Mouse (Mus musculus) skeletal muscle tissue, postnatal 0 days (tissue): Measurements from ENCODE around the gene Camk2n2. TPM values are rescaled to one million over a fixed set of nuclear protein-coding genes. Genes with fewer than 3 reads are reported as not detected.
A peak's percentile ranks its signal among the peaks of the same experiment; 100 is the strongest.

Source experiments
- microRNA counts: library from miRNA; unstranded; fragments of <30 nt; microRNA quantifications from one replicate; lab custom pipeline; 2015
- microRNA-seq, 2 experiments: library from miRNA; unstranded; fragments of <30 nt; microRNA quantifications; one replicate each; pipeline ENCODE4; 2016
- polyA plus RNA-seq: library from polyadenylated mRNA; unstranded; fragments of >200 nt; fragmentation: Nextera tagmentation; extraction: Ambion mirVana; gene quantifications from 2 replicates; pipeline ENCODE4 v1.2.1, GENCODE M21; 2015

Camk2n2 gene
- polyA plus RNA-seq: 0.26 and 0.69 TPM in 2 replicates

DNA sequence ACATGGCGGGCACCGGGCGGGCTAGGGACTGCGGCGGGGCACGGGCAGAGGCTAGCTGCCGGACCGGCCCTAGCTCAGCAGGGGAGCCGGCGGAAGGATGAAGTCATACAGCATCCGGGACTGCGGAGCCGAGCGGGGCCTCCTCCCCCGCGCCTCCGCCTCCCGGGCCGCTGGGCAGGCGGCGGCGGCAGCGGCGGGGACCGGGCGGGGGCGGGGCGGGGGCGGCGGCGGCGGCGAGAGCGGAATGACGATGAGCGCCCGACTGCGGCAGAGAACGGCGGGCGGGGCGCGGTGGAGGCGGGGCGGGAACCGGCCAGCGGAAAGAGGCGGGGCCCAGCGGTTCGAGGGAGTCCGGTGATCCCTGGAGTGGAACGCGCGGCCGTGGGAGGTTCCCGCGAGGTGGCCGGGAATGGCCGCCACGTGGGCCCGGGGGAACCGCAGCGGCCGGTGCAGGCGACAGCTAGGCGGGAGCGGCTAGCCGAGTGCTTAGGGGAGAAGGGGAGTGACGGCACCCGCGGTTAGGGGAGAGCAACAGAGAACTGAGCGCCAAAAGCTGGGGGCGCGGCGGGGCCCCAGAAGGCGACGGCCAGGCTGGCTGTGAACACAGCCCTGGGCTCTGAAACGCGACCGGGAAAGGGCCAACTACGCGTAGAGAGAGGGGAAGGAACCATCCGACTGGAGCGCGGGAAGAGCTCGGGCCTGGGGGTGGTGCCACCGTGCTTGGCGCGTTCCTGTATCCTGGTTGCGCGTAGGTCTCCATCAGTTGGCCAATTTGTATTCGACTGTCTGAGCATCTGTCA is at the start of gene Camk2n2:
Gene Camk2n2 (minus strand): TSS at position 97 of the 800 bp plus-strand sequence.

DNA sequence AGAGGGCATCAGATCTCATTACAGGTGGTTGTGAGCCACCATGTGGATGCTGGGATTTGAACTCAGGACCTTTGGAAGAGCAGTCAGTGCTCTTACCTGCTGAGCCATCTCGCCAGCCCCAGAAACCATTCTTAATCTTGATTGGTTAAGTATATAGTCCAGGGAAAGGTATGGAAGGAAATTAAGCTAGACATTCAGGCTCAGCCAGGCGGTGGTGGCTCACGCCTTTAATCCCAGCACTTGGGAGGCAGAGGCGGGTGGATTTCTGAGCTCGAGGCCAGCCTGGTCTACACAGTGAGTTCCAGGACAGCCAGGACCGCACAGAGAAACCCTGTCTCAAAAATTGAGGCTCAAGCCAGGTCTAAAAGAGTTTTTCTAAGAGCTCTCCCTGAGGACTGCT is 46.9 kb upstream of the Camk2n2 start, which contains the start of gene Eif4g1:
Gene Eif4g1 (plus strand): TSS at position 301 of the 400 bp plus-strand sequence.

DNA sequence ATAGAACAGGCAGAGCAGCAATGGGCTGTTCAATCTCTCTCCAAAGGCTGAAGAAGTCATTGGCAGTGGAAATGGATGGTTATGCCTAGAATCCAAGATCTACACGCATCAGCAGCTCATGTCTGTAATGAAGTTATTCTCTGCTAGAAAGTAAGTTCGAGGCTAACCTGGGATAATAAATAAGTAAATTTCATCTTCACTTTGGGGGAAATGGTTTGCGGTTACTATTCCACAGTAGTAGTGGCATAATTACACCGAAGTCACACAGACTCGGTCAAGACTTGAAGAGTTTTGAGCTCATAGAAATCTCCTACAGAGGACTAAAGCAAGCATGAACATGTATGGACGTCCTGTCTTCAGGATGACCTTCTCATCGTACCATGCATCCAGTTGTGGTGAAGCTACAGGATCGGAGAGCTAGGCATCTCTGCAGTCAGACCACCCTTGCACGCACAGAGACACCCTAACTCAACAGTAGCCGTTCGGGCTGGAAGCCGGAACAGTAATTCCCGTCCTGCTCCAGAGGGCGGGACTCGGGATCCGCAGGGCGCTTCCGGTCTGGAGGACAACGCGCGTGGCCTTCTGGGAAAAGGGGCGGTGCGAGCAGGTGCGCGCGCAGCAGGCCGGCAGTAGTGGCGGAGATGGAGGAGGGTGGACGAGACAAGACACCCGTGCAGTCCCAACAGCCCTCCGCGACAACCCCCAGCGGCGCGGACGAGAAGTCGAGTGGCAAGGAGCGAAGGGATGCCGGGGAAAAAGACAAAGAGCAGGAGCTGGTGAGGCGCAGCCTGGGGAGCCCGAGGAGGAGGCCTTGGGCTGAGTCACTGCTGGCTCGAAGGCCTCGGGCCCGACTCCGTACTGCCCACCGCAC is 30.2 kb upstream of the Camk2n2 start, which contains the start of gene Psmd2:
Gene Psmd2 (plus strand): TSS at position 577 of the 871 bp plus-strand sequence.

DNA sequence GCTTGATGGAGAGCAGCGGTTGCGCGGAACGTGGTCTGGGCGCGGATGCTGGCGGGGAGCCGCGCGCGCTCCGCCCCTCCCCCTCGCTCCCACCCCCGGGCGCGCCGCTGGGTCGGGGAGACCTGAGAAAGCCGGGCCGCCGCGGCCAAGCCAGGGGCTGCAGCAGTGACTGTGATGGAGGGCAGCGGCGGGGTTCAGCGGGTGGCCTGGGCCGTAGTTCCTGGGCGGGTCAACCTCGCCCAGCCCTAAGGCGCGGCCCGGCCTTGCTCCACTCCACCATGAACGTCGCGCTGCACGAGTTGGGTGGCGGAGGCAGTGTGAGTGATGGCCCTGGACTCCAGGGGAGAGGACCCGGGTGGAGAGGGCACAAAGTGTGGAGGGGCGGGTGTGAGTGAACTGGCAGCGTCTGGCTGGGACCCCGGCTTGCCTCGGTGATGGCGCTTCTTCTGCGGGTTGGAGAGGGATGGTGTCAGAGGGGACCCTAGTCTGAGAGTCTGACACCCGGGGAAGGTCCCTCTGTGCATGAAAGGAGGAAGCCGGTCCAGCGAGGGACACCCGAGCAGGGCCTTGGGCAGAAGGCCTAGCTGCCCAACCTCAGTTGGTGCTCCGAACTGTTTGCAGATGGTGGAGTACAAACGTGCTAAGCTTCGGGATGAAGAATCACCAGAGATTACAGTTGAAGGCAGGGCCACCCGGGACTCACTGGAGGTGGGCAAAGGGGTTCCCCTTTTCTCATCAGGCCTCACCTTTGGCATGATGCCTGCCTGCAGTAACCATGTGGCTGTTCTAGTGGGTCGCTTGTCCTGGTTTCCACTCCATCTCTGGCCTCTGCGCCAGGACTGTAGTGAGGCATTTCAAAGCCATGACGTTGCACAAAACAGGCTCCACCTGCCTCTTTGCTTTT is 8.9 kb upstream of the Camk2n2 start, which contains the start of gene Ece2:
Gene Ece2 (plus strand): TSS at position 98 of the 904 bp plus-strand sequence.

DNA sequence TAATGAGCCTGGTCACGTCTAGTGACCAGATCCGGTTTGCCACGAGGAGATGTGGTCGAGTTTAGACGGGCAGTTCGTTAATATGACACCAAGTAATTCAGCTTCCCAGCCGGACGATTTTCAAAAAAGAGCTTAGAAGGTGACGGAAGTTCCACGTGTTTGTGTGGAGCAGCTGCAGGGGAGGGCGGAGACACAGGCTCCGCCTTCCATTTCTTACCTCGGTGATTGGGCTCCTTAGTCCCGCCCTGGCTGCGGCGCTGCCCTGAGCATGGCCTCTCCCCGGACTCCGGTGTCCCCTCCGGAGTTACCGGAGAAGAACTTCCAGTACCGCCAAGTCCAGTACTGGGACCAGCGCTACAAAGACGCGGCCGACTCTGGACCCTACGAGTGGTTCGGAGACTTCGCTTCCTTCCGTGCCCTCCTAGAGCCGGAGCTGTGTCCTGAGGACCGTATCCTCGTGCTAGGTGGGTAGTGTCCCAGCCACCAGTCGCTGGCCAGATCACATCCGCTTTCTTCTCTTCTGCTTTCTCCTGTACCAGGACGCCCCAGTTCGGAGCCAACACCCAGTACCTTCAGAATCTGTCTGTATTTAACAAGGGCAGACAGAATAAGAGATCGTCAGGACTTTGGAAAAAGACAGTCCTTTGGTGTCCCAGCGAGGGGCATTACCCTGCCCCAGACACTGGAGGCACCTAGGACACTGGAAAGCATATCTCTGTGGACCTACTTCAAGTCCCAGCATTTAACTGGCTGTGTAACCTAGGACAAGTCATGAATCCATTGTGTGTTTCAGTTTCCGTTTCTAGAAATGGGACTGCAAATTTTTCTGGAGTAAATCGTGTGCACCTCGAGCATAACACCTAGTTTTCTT is 9.5 kb downstream of the Camk2n2 start, which contains the start of the genes Eef1akmt4, Gm49333 and Alg3:
Gene Eef1akmt4 (plus strand): TSS at position 237 of the 871 bp plus-strand sequence.
Gene Gm49333 (plus strand): TSS at position 254 of the 871 bp plus-strand sequence.
Gene Alg3 (minus strand): TSS at position 379 of the 871 bp plus-strand sequence.

DNA sequence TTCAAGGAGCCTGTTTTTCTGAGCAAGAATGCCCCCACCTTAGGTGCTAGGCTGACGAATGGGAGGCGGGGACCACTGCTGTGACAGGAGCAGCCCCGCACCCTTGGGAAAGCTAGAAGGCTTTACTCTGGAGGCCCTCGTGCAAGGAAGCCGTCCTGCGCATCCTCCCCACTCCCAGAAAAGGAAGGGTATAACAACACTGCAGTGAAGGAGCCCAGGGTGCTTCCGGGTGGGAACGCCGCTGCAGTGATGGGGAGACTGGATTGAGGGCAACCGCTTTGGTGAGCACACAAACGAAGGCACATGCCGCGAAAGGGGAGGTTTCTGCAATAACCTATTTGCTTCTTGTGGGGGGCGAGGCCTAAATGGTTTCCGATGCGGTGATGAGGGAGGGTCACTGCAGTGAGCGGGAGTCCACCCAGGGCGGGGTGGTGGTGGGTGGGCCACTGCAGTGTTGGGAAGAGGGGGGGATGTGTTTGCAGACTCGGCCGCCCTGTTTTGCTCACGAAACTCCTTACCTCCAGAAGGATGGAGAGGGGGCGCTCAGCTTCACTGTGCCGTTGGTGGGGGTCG is 31.6 kb downstream of the Camk2n2 start, which contains the start of gene Vwa5b2:
Gene Vwa5b2 (plus strand): TSS at position 106 of the 573 bp plus-strand sequence.

MicroRNA genes within 50 kb of the gene (microRNA counts, 519-probe panel; counts per million panel counts)
- microRNA mmu-miR-1224 (lab: Ali Mortazavi, UCI): 2,439 counts per million, percentile 68 among the panel's probes with 10 or more counts

Small RNA genes lying within 50 kb of the gene (microRNA-seq; reads per million reads assigned to microRNA genes)
- 0.61 to 0.64 reads per million in 2 experiments for gene Mir1224

Other genes with a start within 250 kb of the Camk2n2 start
- 28.1 and 28.5 TPM in 2 replicates for gene Abcc5, start 194.9 kb downstream of the Camk2n2 start, polyA plus RNA-seq
- 53.9 and 55.8 TPM in 2 replicates for gene Eif2b5, start 122.5 kb downstream of the Camk2n2 start, polyA plus RNA-seq
- 12.8 and 13.1 TPM in 2 replicates for gene Dvl3, start 104.3 kb downstream of the Camk2n2 start, polyA plus RNA-seq
- gene Ap2m1, start 85.8 kb downstream of the Camk2n2 start, polyA plus RNA-seq: 301 and 348 TPM in 2 replicates
- gene Abcf3, start 72.7 kb downstream of the Camk2n2 start, polyA plus RNA-seq: 48.5 and 53.1 TPM in 2 replicates
- gene Vwa5b2, start 31.8 kb downstream of the Camk2n2 start, polyA plus RNA-seq: 0.16 and 0.21 TPM in 2 replicates
- gene Eef1akmt4, start 9.7 kb downstream of the Camk2n2 start, polyA plus RNA-seq: 13.6 and 14.7 TPM in 2 replicates
- gene Gm49333, start 9.7 kb downstream of the Camk2n2 start, polyA plus RNA-seq: not detected in 2 replicates
- gene Alg3, start 9.6 kb downstream of the Camk2n2 start, polyA plus RNA-seq: 14.1 and 15.4 TPM in 2 replicates
- gene Ece2, start 8.5 kb upstream of the Camk2n2 start, polyA plus RNA-seq: 0.35 and 0.40 TPM in 2 replicates
- 177 and 191 TPM in 2 replicates for gene Psmd2, start 30.4 kb upstream of the Camk2n2 start, polyA plus RNA-seq
- gene Eif4g1, start 47.0 kb upstream of the Camk2n2 start, polyA plus RNA-seq: 87.6 and 96.4 TPM in 2 replicates
- 49.8 and 52.6 TPM in 2 replicates for gene Fam131a, start 72.0 kb upstream of the Camk2n2 start, polyA plus RNA-seq
- gene Polr2h, start 96.4 kb upstream of the Camk2n2 start, polyA plus RNA-seq: 42.0 and 46.2 TPM in 2 replicates
- 2.1 and 2.7 TPM in 2 replicates for gene Clcn2, start 96.5 kb upstream of the Camk2n2 start, polyA plus RNA-seq
- gene Chrd, start 111.8 kb upstream of the Camk2n2 start, polyA plus RNA-seq: 4.6 and 5.1 TPM in 2 replicates
- gene Thpo, start 113.2 kb upstream of the Camk2n2 start, polyA plus RNA-seq: 0.77 and 0.82 TPM in 2 replicates